Mouse (Mus musculus): ENCODE measurements around the gene BC030870.

DNA sequence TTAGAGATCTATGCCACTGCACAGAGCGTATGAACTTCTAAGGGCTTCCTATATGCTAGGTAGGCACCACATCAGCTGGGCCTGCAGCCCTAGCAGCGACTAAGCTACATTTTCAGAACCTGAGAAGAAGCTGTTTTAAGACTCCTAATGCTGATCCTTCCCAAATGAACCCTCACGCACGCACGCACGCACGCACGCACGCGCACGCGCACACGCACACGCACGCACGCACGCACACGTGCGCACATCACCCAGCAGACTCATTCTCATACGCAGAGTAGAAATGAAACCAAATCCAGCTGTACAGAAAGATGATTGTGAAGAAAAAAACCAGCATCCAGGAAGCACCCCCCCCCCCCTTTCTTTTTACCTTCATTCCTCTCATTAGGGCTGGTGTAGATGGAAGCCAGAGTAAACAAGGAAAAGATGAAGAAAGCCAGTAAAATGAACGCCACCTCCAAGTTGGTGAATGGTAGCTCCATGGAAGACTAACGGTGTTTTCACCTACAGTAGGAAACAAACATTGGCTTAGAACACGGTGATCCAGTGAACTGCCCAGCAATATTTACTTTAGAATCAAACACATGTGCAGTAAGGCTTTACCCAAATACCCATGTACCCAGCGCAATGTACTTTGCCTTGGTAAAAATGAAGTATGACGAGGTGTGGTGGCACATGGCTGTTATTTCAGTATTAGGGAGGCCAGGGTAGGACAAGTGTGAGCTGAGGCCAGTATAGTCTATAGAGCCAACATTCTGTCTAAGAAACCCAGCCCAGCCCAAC, 21.2 kb downstream of the BC030870 start:
- TF ChIP-seq POLR2A (IDR thresholded peaks at IDR 0.05; ENCODE audit: control insufficient read depth, extremely low read depth, insufficient read depth, low read length, poor library complexity), result no peak
- TF ChIP-seq CTCF (IDR thresholded peaks at IDR 0.05; ENCODE audit: borderline replicate concordance, control insufficient read depth, extremely low read depth, insufficient read depth, low read length, poor library complexity), result no peak

All from thymus, adult 2 months (tissue).